Mouse (Mus musculus) urinary bladder, postnatal 36 days (tissue): Measurements from ENCODE around the gene Haus6.
"Not testable (repeated sequence)": the region's sequence is repeated elsewhere in the genome, so short reads cannot be mapped to it uniquely, and the experiment has no call there.

Experiments used
- DNase-seq, 2 experiments: peaks; one replicate each; pipeline ENCODE4 v3.0.0; 2022; ENCODE audit warnings: low spot score in 2 of 2, mixed read lengths in 1 of 2

Haus6 gene

GRCm38 (mm10) chr4:86611524-86612288 lies at the start of gene Haus6:
Gene Haus6 (minus strand): TSS chr4:86612055.
- DNase-seq = peak; percentile 83 to 89

- DNase-seq = peak in 1 of 2 experiments; percentile 34
These were observed 45.3 kb upstream of the Haus6 start for GRCm38 (mm10) chr4:86657176-86657575.

- not testable (repeated sequence) for DNase-seq
These were observed 44.6 kb upstream of the Haus6 start for GRCm38 (mm10) chr4:86656410-86656809.

- DNase-seq = no peak
These were observed 40.0 kb upstream of the Haus6 start for GRCm38 (mm10) chr4:86651686-86652384.

- not testable (repeated sequence) for DNase-seq
These were observed 36.5 kb upstream of the Haus6 start for GRCm38 (mm10) chr4:86648394-86648793.

- DNase-seq = not testable (repeated sequence)
These were observed 25.7 kb upstream of the Haus6 start for GRCm38 (mm10) chr4:86637561-86637960.

GRCm38 (mm10) chr4:86634873-86635272 lies 23.0 kb upstream of the Haus6 start:
- not testable (repeated sequence) for DNase-seq

- DNase-seq = not testable (repeated sequence)
These were observed 22.5 kb upstream of the Haus6 start for GRCm38 (mm10) chr4:86634312-86634711.

GRCm38 (mm10) chr4:86632556-86632955 lies 20.7 kb upstream of the Haus6 start:
- DNase-seq = not testable (repeated sequence)

GRCm38 (mm10) chr4:86631831-86632230 lies 20.0 kb upstream of the Haus6 start:
- no peak for DNase-seq

GRCm38 (mm10) chr4:86626496-86626895 lies 14.6 kb upstream of the Haus6 start:
- DNase-seq = not testable (repeated sequence)

- DNase-seq = no peak
These were observed 13.6 kb upstream of the Haus6 start for GRCm38 (mm10) chr4:86625463-86625862.

- not testable (repeated sequence) for DNase-seq
These were observed 10.7 kb upstream of the Haus6 start for GRCm38 (mm10) chr4:86622532-86622931.

GRCm38 (mm10) chr4:86622116-86622515 lies 10.3 kb upstream of the Haus6 start:
- DNase-seq = no peak

- no peak for DNase-seq
These were observed 8.7 kb upstream of the Haus6 start for GRCm38 (mm10) chr4:86620506-86620905.

- no peak for DNase-seq
These were observed 400 bp upstream of the Haus6 start for GRCm38 (mm10) chr4:86612289-86612620.

GRCm38 (mm10) chr4:86591304-86591703 lies 20.6 kb downstream of the Haus6 start:
- DNase-seq = no peak

- DNase-seq = no peak
These were observed 23.6 kb downstream of the Haus6 start for GRCm38 (mm10) chr4:86588236-86588635.

GRCm38 (mm10) chr4:86580591-86580990 lies 31.3 kb downstream of the Haus6 start:
- DNase-seq = no peak

- DNase-seq = no peak
These were observed 31.8 kb downstream of the Haus6 start for GRCm38 (mm10) chr4:86580056-86580455.

GRCm38 (mm10) chr4:86576630-86577225 lies 35.1 kb downstream of the Haus6 start:
- no peak for DNase-seq

GRCm38 (mm10) chr4:86576120-86576541 lies 35.7 kb downstream of the Haus6 start:
- DNase-seq = no peak
